Mouse (Mus musculus): ENCODE data around the gene Fam83f. TPM values are rescaled to one million over a fixed set of nuclear protein-coding genes. Genes with fewer than 3 reads are reported as not detected.

The Fam83f gene
- 6.3 and 6.6 TPM in 2 replicates for polyA plus RNA-seq (2014; fragmentation: Nextera tagmentation; extraction: Ambion mirVana)

DNA sequence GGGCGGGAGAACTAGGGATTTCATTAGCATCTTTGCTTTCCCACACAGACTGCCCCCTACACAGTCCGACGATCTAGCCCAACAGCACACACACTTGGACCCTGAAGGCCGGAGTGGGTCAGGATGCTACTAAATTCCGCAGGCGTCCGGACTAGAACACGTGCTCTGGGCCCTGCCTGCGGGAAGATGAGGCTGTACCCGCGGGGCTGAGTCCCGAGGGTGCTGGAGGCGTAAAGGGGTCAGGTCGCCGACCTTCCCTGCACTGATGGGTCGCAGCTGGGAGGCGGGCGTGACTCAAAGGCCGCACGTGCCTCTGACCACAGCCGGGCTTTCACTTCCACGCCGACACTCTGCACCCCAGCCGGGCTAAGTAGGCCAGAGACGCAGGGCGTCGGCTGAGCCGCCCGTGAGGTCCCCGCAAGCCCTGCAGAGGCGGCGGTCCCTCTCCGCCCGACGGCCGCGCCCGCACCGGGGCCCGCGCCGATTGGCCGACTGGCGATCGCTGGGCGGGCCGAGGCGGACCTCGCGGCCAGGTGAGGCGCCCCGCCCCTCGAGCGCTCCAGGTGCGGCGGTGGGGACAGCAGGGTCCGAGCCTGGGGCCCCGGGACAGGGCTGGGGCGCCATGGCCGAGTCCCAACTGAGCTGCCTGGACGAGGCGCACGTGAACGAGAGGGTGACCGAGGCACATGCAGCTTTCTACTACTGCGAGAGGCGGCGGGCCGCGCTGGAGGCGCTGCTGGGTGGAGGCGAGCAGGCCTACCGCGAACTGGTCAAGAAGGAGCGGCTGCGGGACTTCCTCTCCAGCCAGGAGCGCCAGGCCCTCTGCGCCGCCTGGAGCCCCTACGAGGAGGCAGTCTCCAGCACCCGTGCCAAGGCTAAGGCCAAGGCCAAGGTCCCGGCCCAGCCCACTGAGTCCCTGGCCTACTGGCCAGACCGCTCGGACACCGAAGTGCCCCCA is at the start of gene Fam83f:
TSS of gene Fam83f (plus strand) at position 553 of the 958 bp plus-strand sequence.
- Histone ChIP-seq H3K27me3 (replicated peaks; ENCODE audit: control insufficient read depth, insufficient read depth, low read length) (peaks cover 26% of the 10 kb centered on the region), H3K4me3 (ENCODE audit: low read depth, low read length) (peak within 1 kb of the TSS; percentile 38), H3K9ac (ENCODE audit: low read length) (peak within 1 kb of the TSS; percentile 29; the same call in 1 of the 2 replicates), H3K36me3 (ENCODE audit: control insufficient read depth, insufficient read depth, low read length) (no peaks in the 10 kb centered on the region), H3K9me3 (ENCODE audit: control insufficient read depth, low read length) (no peaks in the 10 kb centered on the region), H3K4me2 (ENCODE audit: low read length) (peak within 1 kb of the TSS; percentile 61), H3K4me1 (replicated peaks; ENCODE audit: control insufficient read depth, insufficient read depth, low read length) (peaks cover 5% of the 10 kb centered on the region), H3K27ac (ENCODE audit: low read depth) (no peak within 1 kb of the TSS)
- DNase-seq (ENCODE audit: low spot score) (peak; percentile 65), ATAC-seq (replicated peaks; ENCODE audit: low FRiP score, low TSS enrichment, low read depth) (peak; percentile 75)
- 6% methylated on average over 84 of the region's 85 CpGs for WGBS

DNA sequence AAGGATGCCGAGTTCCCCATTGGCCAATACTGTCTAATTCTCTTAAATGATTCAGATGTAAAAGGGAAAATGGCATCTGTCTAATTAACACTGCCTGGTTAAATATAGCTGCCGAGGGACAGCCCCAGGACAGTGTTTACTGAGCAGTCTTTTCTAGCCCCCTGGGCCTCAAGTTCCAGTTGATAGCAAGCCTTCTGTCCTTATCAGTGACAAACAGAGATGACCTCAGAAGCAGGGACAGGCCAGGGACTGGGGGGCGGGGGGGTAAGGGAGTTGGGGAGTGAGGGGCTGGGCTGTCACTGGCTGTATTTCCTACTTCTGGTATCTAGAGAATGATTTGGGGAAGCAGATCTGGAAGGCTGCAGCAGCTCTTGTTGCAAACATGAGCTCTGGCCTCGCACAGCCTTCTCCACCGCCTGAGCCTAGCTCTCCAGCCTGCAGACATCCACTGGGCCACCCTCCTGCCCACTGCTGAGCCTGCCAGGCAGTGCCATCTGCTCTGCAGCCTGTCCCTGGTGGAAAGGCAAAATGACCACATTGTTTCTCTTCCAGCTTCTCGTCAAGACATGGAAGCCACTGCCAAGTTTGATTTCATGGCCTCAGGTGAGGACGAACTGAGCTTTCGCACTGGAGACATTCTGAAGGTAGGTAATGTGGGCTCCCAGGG is 48.3 kb upstream of the Fam83f start:
- ATAC-seq (replicated peaks; ENCODE audit: low FRiP score, low TSS enrichment, low read depth) (no peak), DNase-seq (ENCODE audit: low spot score) (no peak)
- Histone ChIP-seq H3K4me2 (ENCODE audit: low read length) (no peak overlapping the region), H3K27ac (ENCODE audit: low read depth) (no peak overlapping the region), H3K36me3 (ENCODE audit: control insufficient read depth, insufficient read depth, low read length) (no peaks in the 10 kb centered on the region), H3K4me1 (replicated peaks; ENCODE audit: control insufficient read depth, insufficient read depth, low read length) (no peaks in the 10 kb centered on the region), H3K4me3 (ENCODE audit: low read depth, low read length) (no peak overlapping the region), H3K27me3 (replicated peaks; ENCODE audit: control insufficient read depth, insufficient read depth, low read length) (no peaks in the 10 kb centered on the region), H3K9ac (ENCODE audit: low read length) (no peak overlapping the region), H3K9me3 (ENCODE audit: control insufficient read depth, low read length) (0 out of 2 replicates have a peak, but pooled peaks cover 3% of the 10 kb centered on the region)
- 56% methylated on average over 8 of the region's 8 CpGs for WGBS

DNA sequence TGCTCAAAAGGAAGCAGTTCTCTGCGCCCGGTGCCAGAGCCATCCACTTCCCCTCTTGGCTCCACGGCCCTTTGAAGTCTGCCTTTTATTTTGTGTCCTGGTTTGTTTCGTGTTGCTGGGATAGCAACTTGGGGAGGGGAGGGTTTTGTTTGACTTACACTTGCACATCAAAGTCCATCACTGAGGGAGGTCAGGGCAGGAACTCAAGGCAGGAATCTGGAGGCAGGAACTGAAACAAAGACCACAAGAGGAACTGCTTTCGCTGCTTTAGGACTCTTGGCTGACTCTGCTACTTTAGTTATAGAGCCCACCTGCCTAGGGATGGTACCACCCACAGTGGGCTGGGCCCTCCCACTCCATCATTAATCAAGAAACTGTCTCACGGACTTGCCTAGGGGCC is 45.2 kb upstream of the Fam83f start:
- Histone ChIP-seq H3K9me3 (ENCODE audit: control insufficient read depth, low read length) (0 out of 2 replicates have a peak, but pooled peaks cover 3% of the 10 kb centered on the region), H3K36me3 (ENCODE audit: control insufficient read depth, insufficient read depth, low read length) (no peaks in the 10 kb centered on the region), H3K4me1 (replicated peaks; ENCODE audit: control insufficient read depth, insufficient read depth, low read length) (0 out of 2 replicates have a peak, but pooled peaks cover 4% of the 10 kb centered on the region), H3K4me3 (ENCODE audit: low read depth, low read length) (no peak overlapping the region), H3K27ac (ENCODE audit: low read depth) (no peak overlapping the region), H3K9ac (ENCODE audit: low read length) (no peak overlapping the region), H3K4me2 (ENCODE audit: low read length) (no peak overlapping the region), H3K27me3 (replicated peaks; ENCODE audit: control insufficient read depth, insufficient read depth, low read length) (no peaks in the 10 kb centered on the region)
- WGBS, result 52% methylated on average over 6 of the region's 6 CpGs
- DNase-seq (ENCODE audit: low spot score) (no peak), ATAC-seq (replicated peaks; ENCODE audit: low FRiP score, low TSS enrichment, low read depth) (no peak)

DNA sequence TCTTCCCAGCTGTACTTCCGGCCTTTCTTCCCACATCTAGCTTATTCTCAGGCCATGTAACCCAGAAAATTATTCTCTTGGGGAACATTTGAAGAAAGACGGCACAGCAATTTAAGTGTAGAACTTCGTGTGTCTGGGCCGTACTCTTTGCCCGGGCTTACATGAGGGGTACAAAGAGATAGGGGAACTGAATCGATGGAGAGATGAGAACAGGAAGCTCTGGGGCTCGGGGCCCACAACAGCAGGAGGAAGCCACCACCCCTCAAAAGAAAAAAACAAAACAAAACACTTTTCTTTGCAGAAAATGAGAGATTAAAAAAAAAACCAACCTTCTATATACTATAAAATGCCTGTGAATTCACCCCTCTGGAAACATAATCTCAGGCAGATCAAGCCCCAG is 41.5 kb upstream of the Fam83f start:
- Histone ChIP-seq H3K4me2 (ENCODE audit: low read length) (no peak overlapping the region), H3K27ac (ENCODE audit: low read depth) (no peak overlapping the region), H3K36me3 (ENCODE audit: control insufficient read depth, insufficient read depth, low read length) (no peaks in the 10 kb centered on the region), H3K9ac (ENCODE audit: low read length) (no peak overlapping the region), H3K4me3 (ENCODE audit: low read depth, low read length) (no peak overlapping the region), H3K4me1 (replicated peaks; ENCODE audit: control insufficient read depth, insufficient read depth, low read length) (0 out of 2 replicates have a peak, but pooled peaks cover 4% of the 10 kb centered on the region), H3K9me3 (ENCODE audit: control insufficient read depth, low read length) (0 out of 2 replicates have a peak, but pooled peaks cover 3% of the 10 kb centered on the region), H3K27me3 (replicated peaks; ENCODE audit: control insufficient read depth, insufficient read depth, low read length) (no peaks in the 10 kb centered on the region)
- DNase-seq (ENCODE audit: low spot score), result no peak
- no peak for ATAC-seq (replicated peaks; ENCODE audit: low FRiP score, low TSS enrichment, low read depth)
- WGBS, result 78% methylated on average over 7 of the region's 7 CpGs

DNA sequence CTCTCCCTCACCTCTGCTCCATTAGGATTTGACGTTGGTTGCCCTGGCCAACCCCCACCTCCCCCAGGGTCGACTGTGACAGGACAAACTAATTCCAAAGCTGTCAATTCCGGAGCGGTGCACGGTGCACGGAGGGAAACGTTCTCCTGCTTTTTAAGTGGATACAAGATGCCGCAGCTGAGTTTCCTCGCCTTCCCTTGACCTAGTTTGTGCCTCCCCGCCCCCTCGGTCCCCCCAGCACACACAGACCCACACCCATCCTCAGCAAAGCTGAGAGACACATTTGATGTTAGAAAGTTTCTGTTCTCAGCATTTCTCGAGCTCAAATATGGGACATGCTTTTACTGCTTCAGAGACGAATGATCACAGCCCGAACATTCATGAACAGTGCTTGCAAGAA is 40.9 kb upstream of the Fam83f start:
- H3K36me3 ChIP-seq (ENCODE audit: control insufficient read depth, insufficient read depth, low read length), result no peaks in the 10 kb centered on the region
- whole genome bisulfite sequencing, result 48% methylated on average over 14 of the region's 14 CpGs
- H3K4me2 ChIP-seq (ENCODE audit: low read length), result no peak overlapping the region
- DNase-seq (ENCODE audit: low spot score) (no peak), ATAC-seq (replicated peaks; ENCODE audit: low FRiP score, low TSS enrichment, low read depth) (no peak)
- H3K27me3 ChIP-seq (replicated peaks; ENCODE audit: control insufficient read depth, insufficient read depth, low read length), result no peaks in the 10 kb centered on the region
- H3K27ac ChIP-seq (ENCODE audit: low read depth), result no peak overlapping the region
- H3K9me3 ChIP-seq (ENCODE audit: control insufficient read depth, low read length), result 0 out of 2 replicates have a peak, but pooled peaks cover 3% of the 10 kb centered on the region
- H3K4me3 ChIP-seq (ENCODE audit: low read depth, low read length), result no peak overlapping the region
- H3K4me1 ChIP-seq (replicated peaks; ENCODE audit: control insufficient read depth, insufficient read depth, low read length), result 0 out of 2 replicates have a peak, but pooled peaks cover 4% of the 10 kb centered on the region
- H3K9ac ChIP-seq (ENCODE audit: low read length), result no peak overlapping the region

DNA sequence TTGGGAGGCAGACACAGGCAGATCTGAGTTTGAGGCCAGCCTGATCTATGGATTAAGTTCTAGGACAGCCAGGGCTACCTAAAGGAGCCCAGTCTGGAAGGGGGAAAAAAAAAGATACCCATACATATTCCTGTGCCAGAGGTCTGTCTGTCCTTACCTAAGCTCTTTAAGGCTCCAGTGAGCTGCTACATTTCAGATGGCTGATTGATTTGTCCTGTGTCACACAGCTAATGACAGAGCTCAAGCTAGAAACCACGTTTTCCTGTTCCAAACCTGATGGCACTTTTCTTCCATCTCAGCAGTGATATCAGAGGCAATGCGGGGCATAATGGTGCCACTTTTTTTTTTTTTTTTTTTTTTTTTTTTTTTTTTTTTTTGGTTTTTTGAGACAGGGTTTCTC is 40.3 kb upstream of the Fam83f start:
- H3K9me3 ChIP-seq (ENCODE audit: control insufficient read depth, low read length), result 0 out of 2 replicates have a peak, but pooled peaks cover 3% of the 10 kb centered on the region
- no peak overlapping the region for H3K9ac ChIP-seq (ENCODE audit: low read length)
- H3K4me3 ChIP-seq (ENCODE audit: low read depth, low read length), result no peak overlapping the region
- 0 out of 2 replicates have a peak, but pooled peaks cover 4% of the 10 kb centered on the region for H3K4me1 ChIP-seq (replicated peaks; ENCODE audit: control insufficient read depth, insufficient read depth, low read length)
- no peak for ATAC-seq (replicated peaks; ENCODE audit: low FRiP score, low TSS enrichment, low read depth)
- no peak overlapping the region for H3K27ac ChIP-seq (ENCODE audit: low read depth)
- H3K4me2 ChIP-seq (ENCODE audit: low read length), result no peak overlapping the region
- H3K36me3 ChIP-seq (ENCODE audit: control insufficient read depth, insufficient read depth, low read length), result no peaks in the 10 kb centered on the region
- WGBS, result 74% methylated on average over 2 of the region's 2 CpGs
- H3K27me3 ChIP-seq (replicated peaks; ENCODE audit: control insufficient read depth, insufficient read depth, low read length), result no peaks in the 10 kb centered on the region
- no peak for DNase-seq (ENCODE audit: low spot score)

DNA sequence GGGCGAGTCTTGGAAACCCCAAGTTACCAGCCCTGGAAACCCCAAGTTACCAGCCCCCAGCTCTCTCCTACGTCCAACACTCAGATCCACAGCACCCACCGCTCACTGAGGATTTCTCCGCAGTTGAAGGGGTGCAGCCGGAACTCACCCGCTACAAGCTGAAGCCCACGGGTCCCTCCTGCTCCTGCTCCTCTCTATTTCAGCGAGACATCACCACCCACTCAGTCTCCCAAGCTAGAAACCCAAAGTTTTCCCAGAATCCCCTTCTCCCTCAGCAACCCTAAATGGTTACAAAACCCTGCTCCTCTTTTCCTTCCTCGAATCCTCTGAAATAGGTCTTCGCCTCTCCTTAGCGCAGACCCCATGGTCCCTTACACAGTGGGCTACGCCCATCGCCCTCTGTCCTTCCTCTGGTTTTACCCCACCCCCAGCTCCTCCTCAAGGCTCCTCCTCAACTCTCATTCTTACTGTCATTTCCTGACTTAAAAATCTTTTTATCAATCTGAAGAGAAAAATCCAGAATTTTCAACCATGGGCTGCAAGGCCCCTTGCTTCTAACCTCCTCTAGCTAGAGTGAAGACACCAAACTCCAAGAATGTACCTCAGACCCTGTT is 39.3 kb upstream of the Fam83f start:
- Histone ChIP-seq H3K27me3 (replicated peaks; ENCODE audit: control insufficient read depth, insufficient read depth, low read length) (no peaks in the 10 kb centered on the region), H3K4me2 (ENCODE audit: low read length) (no peak overlapping the region), H3K9ac (ENCODE audit: low read length) (no peak overlapping the region), H3K4me3 (ENCODE audit: low read depth, low read length) (no peak overlapping the region), H3K27ac (ENCODE audit: low read depth) (no peak overlapping the region), H3K4me1 (replicated peaks; ENCODE audit: control insufficient read depth, insufficient read depth, low read length) (0 out of 2 replicates have a peak, but pooled peaks cover 4% of the 10 kb centered on the region), H3K9me3 (ENCODE audit: control insufficient read depth, low read length) (no peaks in the 10 kb centered on the region), H3K36me3 (ENCODE audit: control insufficient read depth, insufficient read depth, low read length) (no peaks in the 10 kb centered on the region)
- ATAC-seq (replicated peaks; ENCODE audit: low FRiP score, low TSS enrichment, low read depth), result no peak
- DNase-seq (ENCODE audit: low spot score), result no peak
- WGBS, result 87% methylated on average over 13 of the region's 13 CpGs
